Mouse (Mus musculus) heart, embryonic 14.5 days (tissue): ENCODE data around the gene Map4k4. TPM values are rescaled to one million over a fixed set of nuclear protein-coding genes. Genes with fewer than 3 reads are reported as not detected.

ENCODE experiments used
- ATAC-seq: fragments of 200-750 bp; cut with Nextera tagmentation; 2 replicates; pipeline ENCODE4 v1.8.0; 2017; ENCODE audit warnings: low read depth, moderate TSS enrichment; ENCODE audit not compliant: insufficient number of reproducible peaks, insufficient read depth, low FRiP score
- H3K27ac ChIP-seq, 2 experiments: fragments of 200-500 bp in 1 of 2; fragments of 300-500 bp in 1 of 2; sonication (generic) in 1 of 2; replicated peaks in 1 of 2; 2 replicates each; pipeline ENCODE4 v1.5.1; 2012 to 2014; ENCODE audit warnings: low read depth in 2 of 2, low read length in 2 of 2, control low read depth in 1 of 2, mild to moderate bottlenecking in 1 of 2, mixed read lengths in 1 of 2; ENCODE audit not compliant: control insufficient read depth in 1 of 2, insufficient read depth in 1 of 2
- H3K27me3 ChIP-seq: fragments of 300-500 bp; sonication (generic); 2 replicates; pipeline ENCODE4 v1.6.1; 2014; ENCODE audit warnings: mild to moderate bottlenecking, low read length, control low read depth; ENCODE audit not compliant: control insufficient read depth, insufficient read depth
- H3K36me3 ChIP-seq: fragments of 300-500 bp; sonication (generic); 2 replicates; pipeline ENCODE4 v1.6.1; 2014; ENCODE audit warnings: mild to moderate bottlenecking, control low read depth, low read length, mixed read lengths; ENCODE audit not compliant: control insufficient read depth, insufficient read depth
- H3K4me1 ChIP-seq, 2 experiments: fragments of 200-500 bp in 1 of 2; fragments of 300-500 bp in 1 of 2; sonication (generic) in 1 of 2; 2 replicates each; pipeline ENCODE4 v1.6.1; 2012 to 2014; ENCODE audit warnings: low read length in 2 of 2, control low read depth in 1 of 2, mixed read lengths in 1 of 2; ENCODE audit not compliant: control insufficient read depth in 2 of 2, insufficient read depth in 2 of 2
- H3K4me2 ChIP-seq: fragments of 300-500 bp; sonication (generic); 2 replicates; pipeline ENCODE4 v1.6.1; 2014; ENCODE audit warnings: mild to moderate bottlenecking, low read length
- H3K4me3 ChIP-seq, 2 experiments: fragments of 200-500 bp in 1 of 2; fragments of 300-500 bp in 1 of 2; sonication (generic) in 1 of 2; 2 replicates each; pipeline ENCODE4 v1.5.1; 2012 to 2014; ENCODE audit warnings: low read length in 2 of 2, mild to moderate bottlenecking in 2 of 2, control low read depth in 1 of 2, low read depth in 1 of 2, moderate library complexity in 1 of 2; ENCODE audit not compliant: control insufficient read depth in 1 of 2, insufficient read depth in 1 of 2
- H3K9ac ChIP-seq: fragments of 300-500 bp; sonication (generic); 2 replicates; pipeline ENCODE4 v1.6.1; 2014; ENCODE audit warnings: mild to moderate bottlenecking, low read length
- H3K9me3 ChIP-seq: fragments of 300-500 bp; sonication (generic); 2 replicates; pipeline ENCODE4 v1.6.1; 2016; ENCODE audit warnings: low read length, control low read depth; ENCODE audit not compliant: control insufficient read depth
- WGBS: fragments of 180-500 bp; shearing (Covaris S2); extraction: QIAGEN DNeasy Blood & Tissue Kit; methylation state at CpG from one replicate; pipeline ENCODE4 v1.1.7; 2014; 5-methylcytosine and 5-hydroxymethylcytosine counted together
- polyA plus RNA-seq: library from polyadenylated mRNA; unstranded; fragments of >200 nt; fragmentation: Nextera tagmentation; extraction: Ambion mirVana; gene quantifications from 2 replicates; pipeline ENCODE4 v1.2.1, GENCODE M21; 2014

The Map4k4 gene
- polyA plus RNA-seq, 1 experiment from 2014 or later = 34.5 TPM

- no peak overlapping the region for H3K4me3 ChIP-seq
- H3K9me3 ChIP-seq = no peaks in the 10 kb centered on the region
- H3K9ac ChIP-seq = no peak overlapping the region
- no peaks in the 10 kb centered on the region for H3K27me3 ChIP-seq
- 88% methylated on average over 8 of the region's 8 CpGs for WGBS
- ATAC-seq = no peak
- no peak overlapping the region for H3K27ac ChIP-seq
- no peak overlapping the region for H3K4me2 ChIP-seq
- no peaks in the 10 kb centered on the region for H3K36me3 ChIP-seq
- peaks cover 2 to 3% of the 10 kb centered on the region in 2 experiments; a peak in 2 of 4 replicates for H3K4me1 ChIP-seq
Observed at GRCm38 (mm10) chr1:39889429-39889828, 11.3 kb upstream of the Map4k4 start.

DNA sequence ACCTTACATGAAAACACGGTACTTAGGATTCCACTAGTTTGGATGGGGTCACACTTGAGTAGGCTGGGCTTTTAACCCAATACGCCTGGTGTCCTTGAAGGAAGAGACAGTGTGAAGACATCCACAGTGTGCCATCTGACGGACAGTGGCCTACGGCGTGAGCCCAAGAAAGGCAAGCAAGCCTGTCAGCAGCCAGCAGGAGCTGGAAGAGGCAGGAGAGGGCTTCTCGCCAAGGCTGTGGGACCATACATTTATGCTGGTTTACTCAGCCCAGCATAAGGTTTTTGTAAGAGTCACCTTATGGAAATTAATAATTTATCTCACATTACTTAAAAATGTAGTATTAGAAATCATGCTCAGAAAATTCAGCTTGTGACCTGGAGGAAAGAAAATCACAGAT is 10.7 kb upstream of the Map4k4 start:
- Histone ChIP-seq H3K4me2 (no peak overlapping the region), H3K9me3 (no peaks in the 10 kb centered on the region), H3K4me3 (no peak overlapping the region), H3K9ac (no peak overlapping the region), H3K4me1 (peaks cover 2 to 3% of the 10 kb centered on the region in 2 experiments; a peak in 3 of 4 replicates), H3K27me3 (no peaks in the 10 kb centered on the region), H3K36me3 (no peaks in the 10 kb centered on the region), H3K27ac (no peak overlapping the region)
- 82% methylated on average over 6 of the region's 6 CpGs for WGBS
- ATAC-seq = no peak

DNA sequence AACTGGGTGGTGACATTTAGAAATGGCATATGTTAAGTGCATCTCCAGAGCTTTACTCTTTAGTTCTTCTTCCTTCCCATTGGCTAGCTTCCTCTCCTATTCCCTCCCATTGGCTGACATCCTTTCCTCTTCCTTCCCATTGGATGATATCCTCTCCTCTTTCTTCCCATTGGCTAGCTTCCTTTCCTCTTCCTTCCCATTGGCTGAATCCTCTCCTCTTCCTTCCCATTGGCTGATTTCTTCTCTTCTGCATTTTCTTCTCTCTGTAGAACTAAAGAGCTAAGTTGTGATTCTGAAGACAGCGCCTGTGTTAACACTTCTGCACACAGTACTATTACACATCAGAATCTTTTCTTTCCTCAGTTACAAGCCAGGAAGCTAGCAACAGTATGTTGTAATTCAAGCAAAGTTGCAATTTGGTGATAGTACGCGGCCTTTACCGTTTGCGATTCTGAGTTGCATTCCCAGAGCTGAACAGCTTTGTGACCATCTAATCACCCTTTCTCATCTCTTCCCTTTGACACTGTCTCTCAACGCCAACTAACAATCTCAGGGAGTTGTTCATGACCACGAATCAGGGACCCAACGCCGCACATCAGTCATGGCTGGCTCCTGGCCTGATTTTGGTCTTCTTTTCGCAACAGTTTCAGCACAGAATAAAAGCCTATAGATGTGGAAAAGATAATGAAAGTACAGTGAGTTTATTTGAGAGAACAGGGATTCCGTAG is 7.4 kb upstream of the Map4k4 start:
- no peaks in the 10 kb centered on the region for H3K36me3 ChIP-seq
- peaks cover 7 to 10% of the 10 kb centered on the region in 2 experiments for H3K4me1 ChIP-seq
- no peak overlapping the region for H3K4me2 ChIP-seq
- 91% methylated on average over 11 of the region's 11 CpGs for WGBS
- H3K9ac ChIP-seq = no peak overlapping the region
- no peaks in the 10 kb centered on the region for H3K27me3 ChIP-seq
- H3K27ac ChIP-seq = no peak overlapping the region
- H3K9me3 ChIP-seq = no peaks in the 10 kb centered on the region
- ATAC-seq = no peak
- no peak overlapping the region for H3K4me3 ChIP-seq

DNA sequence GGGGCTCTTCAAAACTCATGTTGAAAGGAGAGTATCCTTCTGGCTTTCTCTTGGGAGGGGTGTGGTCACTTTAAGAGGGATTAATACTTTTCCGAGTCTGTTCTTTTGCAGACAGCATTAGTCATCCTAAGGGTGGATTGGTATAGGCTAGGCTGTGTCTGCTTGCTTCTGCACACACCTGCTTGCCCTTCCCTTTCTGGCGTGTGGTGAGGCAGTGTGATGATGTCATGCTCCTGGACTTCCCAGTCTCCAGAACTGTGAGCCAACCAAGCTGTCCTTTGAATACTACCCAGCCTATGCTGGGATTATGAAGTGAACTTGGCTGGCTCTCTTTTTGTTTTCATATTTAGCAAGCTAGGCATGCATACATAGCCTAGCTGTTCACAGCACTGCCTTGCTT is 5.6 kb upstream of the Map4k4 start:
- ATAC-seq = 0 out of 2 replicates have a peak, but pooled peaks have one; percentile 48
- Histone ChIP-seq H3K27me3 (no peaks in the 10 kb centered on the region), H3K4me3 (no peak overlapping the region), H3K36me3 (no peaks in the 10 kb centered on the region), H3K4me2 (no peak overlapping the region), H3K4me1 (peaks cover 9 to 10% of the 10 kb centered on the region in 2 experiments), H3K27ac (no peak overlapping the region), H3K9ac (no peak overlapping the region), H3K9me3 (no peaks in the 10 kb centered on the region)
- 21% methylated on average over 2 of the region's 2 CpGs for WGBS

GRCm38 (mm10) chr1:39895506-39895905 is 5.2 kb upstream of the Map4k4 start:
- no peaks in the 10 kb centered on the region for H3K9me3 ChIP-seq
- H3K4me2 ChIP-seq = no peak overlapping the region
- H3K9ac ChIP-seq = no peak overlapping the region
- no peak overlapping the region for H3K4me3 ChIP-seq
- no peaks in the 10 kb centered on the region for H3K36me3 ChIP-seq
- no peak overlapping the region for H3K27ac ChIP-seq
- peaks cover 9 to 10% of the 10 kb centered on the region in 2 experiments for H3K4me1 ChIP-seq
- no peaks in the 10 kb centered on the region for H3K27me3 ChIP-seq
- no peak for ATAC-seq
- WGBS = 32% methylated on average over 2 of the region's 2 CpGs

DNA sequence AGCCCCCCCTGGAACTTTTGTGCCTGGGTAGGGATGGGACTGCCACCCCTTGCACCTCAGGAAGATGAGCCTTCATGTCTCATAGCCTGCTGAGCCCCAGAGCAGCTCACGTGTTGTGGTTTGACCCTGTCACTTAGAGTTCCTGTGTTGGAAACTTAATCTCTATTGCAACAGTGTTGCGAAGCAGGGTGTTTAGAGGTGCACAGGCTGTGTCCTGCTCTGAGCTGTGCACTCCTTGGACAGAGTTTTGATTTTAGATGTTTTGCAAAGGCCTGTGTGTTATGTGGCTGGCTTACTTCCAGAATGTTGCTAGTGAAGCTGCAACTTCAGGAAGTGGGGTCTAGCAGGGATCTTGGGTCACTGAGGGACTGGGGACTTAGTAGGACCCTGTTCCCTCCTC is 4.1 kb upstream of the Map4k4 start:
- Histone ChIP-seq H3K36me3 (no peaks in the 10 kb centered on the region), H3K4me1 (peaks cover 9 to 10% of the 10 kb centered on the region in 2 experiments), H3K4me2 (no peak overlapping the region), H3K9ac (no peak overlapping the region), H3K27me3 (no peaks in the 10 kb centered on the region), H3K9me3 (no peaks in the 10 kb centered on the region), H3K27ac (no peak overlapping the region), H3K4me3 (no peak overlapping the region)
- 65% methylated on average over 2 of the region's 2 CpGs for WGBS
- ATAC-seq = no peak

DNA sequence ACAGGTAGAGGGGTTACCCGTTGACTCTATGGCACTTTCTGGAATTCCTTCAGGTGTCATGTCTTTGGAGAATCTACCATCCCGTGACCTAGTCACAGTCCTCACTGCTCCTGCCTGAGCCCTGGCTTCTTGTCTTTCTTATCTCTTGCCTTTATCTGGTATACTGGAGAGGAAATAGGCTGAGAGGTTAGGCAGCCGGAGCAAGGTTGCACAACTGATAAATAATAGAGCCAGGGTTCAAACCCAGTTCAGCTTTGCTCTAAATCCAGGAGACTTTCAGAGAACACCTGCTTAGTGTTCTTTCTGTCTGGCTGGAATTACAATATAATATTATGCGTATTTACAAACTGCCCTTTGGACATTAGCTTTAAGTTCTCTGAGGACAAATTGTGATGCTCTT is 2.0 kb upstream of the Map4k4 start:
- Histone ChIP-seq H3K4me3 (no peak overlapping the region), H3K27me3 (no peaks in the 10 kb centered on the region), H3K4me2 (no peak overlapping the region), H3K4me1 (peaks cover 9 to 19% of the 10 kb centered on the region in 2 experiments), H3K27ac (no peak overlapping the region), H3K9ac (no peak overlapping the region), H3K9me3 (no peaks in the 10 kb centered on the region), H3K36me3 (peaks cover 3% of the 10 kb centered on the region; the same call in 1 of the 2 replicates)
- ATAC-seq = no peak
- WGBS = 41% methylated on average over 4 of the region's 4 CpGs
